Mouse (Mus musculus): Measurements from ENCODE around the gene Gm4792. TPM values are rescaled to one million over a fixed set of nuclear protein-coding genes. Genes with fewer than 3 reads are reported as not detected.

Gm4792 gene
- polyA plus RNA-seq (2012), result not detected in 2 replicates

GRCm38 (mm10) chr10:94298471-94298870 lies at the start of gene Gm4792:
TSS of gene Gm4792 (minus strand) at chr10:94298703.
- no peaks in the 10 kb centered on the region for H3K36me3 ChIP-seq (ENCODE audit: control insufficient read depth)
- H3K9me3 ChIP-seq (ENCODE audit: control insufficient read depth, low read length), result no peaks in the 10 kb centered on the region
- no peak within 1 kb of the TSS for H3K4me3 ChIP-seq (replicated peaks)
- TF ChIP-seq TAL1 (IDR thresholded peaks at IDR 0.05; ENCODE audit: low read length), result no peak
- TF ChIP-seq GATA1 (IDR thresholded peaks at IDR 0.05; ENCODE audit: low read length), result no peak
- H3K4me1 ChIP-seq (ENCODE audit: control insufficient read depth), result no peaks in the 10 kb centered on the region
- no peaks in the 10 kb centered on the region for H3K27me3 ChIP-seq (ENCODE audit: control insufficient read depth)

GRCm38 (mm10) chr10:94347959-94348358 lies 49.5 kb upstream of the Gm4792 start:
- Histone ChIP-seq H3K9me3 (ENCODE audit: control insufficient read depth, low read length) (no peaks in the 10 kb centered on the region), H3K36me3 (ENCODE audit: control insufficient read depth) (no peaks in the 10 kb centered on the region), H3K4me1 (ENCODE audit: control insufficient read depth) (no peaks in the 10 kb centered on the region), H3K4me3 (replicated peaks) (no peak overlapping the region), H3K27me3 (ENCODE audit: control insufficient read depth) (no peaks in the 10 kb centered on the region)
- TF ChIP-seq TAL1 (IDR thresholded peaks at IDR 0.05; ENCODE audit: low read length) (no peak), GATA1 (IDR thresholded peaks at IDR 0.05; ENCODE audit: low read length) (no peak)

- Histone ChIP-seq H3K9me3 (ENCODE audit: control insufficient read depth, low read length) (no peaks in the 10 kb centered on the region), H3K27me3 (ENCODE audit: control insufficient read depth) (no peaks in the 10 kb centered on the region), H3K4me3 (replicated peaks) (no peak overlapping the region), H3K36me3 (ENCODE audit: control insufficient read depth) (no peaks in the 10 kb centered on the region), H3K4me1 (ENCODE audit: control insufficient read depth) (no peaks in the 10 kb centered on the region)
- TF ChIP-seq GATA1 (IDR thresholded peaks at IDR 0.05; ENCODE audit: low read length), result no peak
- no peak for TF ChIP-seq TAL1 (IDR thresholded peaks at IDR 0.05; ENCODE audit: low read length)
These were observed 48.8 kb upstream of the Gm4792 start for GRCm38 (mm10) chr10:94347296-94347695.

DNA sequence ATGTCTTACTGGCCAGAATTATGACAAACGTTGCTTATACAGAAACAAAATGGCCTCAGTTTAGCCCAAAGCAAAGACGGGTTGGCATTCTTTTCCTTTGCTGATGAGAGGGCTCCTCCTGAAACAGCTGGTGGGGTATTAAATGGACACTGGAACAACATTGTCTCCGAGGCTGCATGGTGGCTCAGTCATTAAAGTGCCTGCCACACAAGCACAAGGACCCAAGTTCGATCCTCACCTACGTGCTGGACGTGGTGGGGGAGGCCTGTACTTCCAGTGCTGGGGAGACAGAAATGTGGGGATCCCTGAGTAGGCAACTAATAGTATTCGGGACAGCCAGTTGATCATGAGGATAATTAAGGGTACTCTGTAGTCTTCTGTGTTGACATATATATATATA lies 48.1 kb upstream of the Gm4792 start:
- H3K27me3 ChIP-seq (ENCODE audit: control insufficient read depth), result no peaks in the 10 kb centered on the region
- no peaks in the 10 kb centered on the region for H3K36me3 ChIP-seq (ENCODE audit: control insufficient read depth)
- TF ChIP-seq GATA1 (IDR thresholded peaks at IDR 0.05; ENCODE audit: low read length) (no peak), TAL1 (IDR thresholded peaks at IDR 0.05; ENCODE audit: low read length) (no peak)
- H3K9me3 ChIP-seq (ENCODE audit: control insufficient read depth, low read length), result no peaks in the 10 kb centered on the region
- no peak overlapping the region for H3K4me3 ChIP-seq (replicated peaks)
- no peaks in the 10 kb centered on the region for H3K4me1 ChIP-seq (ENCODE audit: control insufficient read depth)

GRCm38 (mm10) chr10:94345509-94346252 lies 47.2 kb upstream of the Gm4792 start:
- H3K36me3 ChIP-seq (ENCODE audit: control insufficient read depth), result no peaks in the 10 kb centered on the region
- TF ChIP-seq GATA1 (IDR thresholded peaks at IDR 0.05; ENCODE audit: low read length) (no peak), TAL1 (IDR thresholded peaks at IDR 0.05; ENCODE audit: low read length) (no peak)
- H3K9me3 ChIP-seq (ENCODE audit: control insufficient read depth, low read length), result no peaks in the 10 kb centered on the region
- no peak overlapping the region for H3K4me3 ChIP-seq (replicated peaks)
- no peaks in the 10 kb centered on the region for H3K27me3 ChIP-seq (ENCODE audit: control insufficient read depth)
- no peaks in the 10 kb centered on the region for H3K4me1 ChIP-seq (ENCODE audit: control insufficient read depth)

DNA sequence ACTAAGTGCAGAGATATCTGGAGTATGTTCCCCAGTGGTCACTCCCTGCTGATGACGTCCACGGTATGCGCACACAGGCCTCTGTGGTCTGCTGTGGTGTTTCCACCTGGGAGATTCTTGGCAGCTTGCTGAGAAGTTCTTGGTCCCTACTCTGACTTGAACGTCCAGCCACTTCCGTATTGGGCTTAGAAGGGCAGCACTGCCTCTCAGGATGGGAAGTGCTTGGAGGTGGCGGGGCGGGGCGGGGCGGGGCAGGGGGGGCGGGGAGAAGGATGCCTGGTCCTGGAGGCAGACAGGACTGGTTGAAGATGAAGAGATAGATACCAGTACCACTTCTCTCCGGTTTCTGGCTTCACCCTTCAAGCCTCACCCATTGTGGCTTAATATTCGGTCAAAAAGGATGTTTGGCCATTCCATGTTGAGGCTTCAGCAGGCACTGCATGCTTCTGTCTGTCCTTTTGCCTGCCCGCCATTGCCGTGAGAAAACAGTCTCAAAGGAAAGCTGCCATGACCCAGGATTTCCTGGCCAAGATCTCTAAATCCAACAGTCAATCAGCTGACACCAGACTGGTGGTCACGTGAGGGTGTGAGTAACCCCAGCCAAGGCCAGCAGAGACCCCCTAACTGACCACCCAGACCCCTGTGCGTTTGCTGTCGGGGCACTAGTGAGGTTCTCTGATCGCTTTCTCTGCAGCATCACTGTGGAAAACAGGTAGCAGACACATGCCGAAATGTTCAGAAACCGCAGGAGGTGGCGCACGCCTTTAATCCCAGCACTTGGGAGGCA lies 46.3 kb upstream of the Gm4792 start:
- Histone ChIP-seq H3K36me3 (ENCODE audit: control insufficient read depth) (no peaks in the 10 kb centered on the region), H3K9me3 (ENCODE audit: control insufficient read depth, low read length) (no peaks in the 10 kb centered on the region), H3K4me1 (ENCODE audit: control insufficient read depth) (no peaks in the 10 kb centered on the region), H3K27me3 (ENCODE audit: control insufficient read depth) (no peaks in the 10 kb centered on the region), H3K4me3 (replicated peaks) (no peak overlapping the region)
- TF ChIP-seq GATA1 (IDR thresholded peaks at IDR 0.05; ENCODE audit: low read length) (no peak), TAL1 (IDR thresholded peaks at IDR 0.05; ENCODE audit: low read length) (no peak)

GRCm38 (mm10) chr10:94343581-94343980 lies 45.1 kb upstream of the Gm4792 start:
- H3K36me3 ChIP-seq (ENCODE audit: control insufficient read depth), result no peaks in the 10 kb centered on the region
- H3K9me3 ChIP-seq (ENCODE audit: control insufficient read depth, low read length), result peaks cover 5% of the 10 kb centered on the region
- no peaks in the 10 kb centered on the region for H3K4me1 ChIP-seq (ENCODE audit: control insufficient read depth)
- TF ChIP-seq GATA1 (IDR thresholded peaks at IDR 0.05; ENCODE audit: low read length) (no peak), TAL1 (IDR thresholded peaks at IDR 0.05; ENCODE audit: low read length) (no peak)
- H3K27me3 ChIP-seq (ENCODE audit: control insufficient read depth), result no peaks in the 10 kb centered on the region
- H3K4me3 ChIP-seq (replicated peaks), result no peak overlapping the region

GRCm38 (mm10) chr10:94342256-94342655 lies 43.8 kb upstream of the Gm4792 start:
- TF ChIP-seq GATA1 (IDR thresholded peaks at IDR 0.05; ENCODE audit: low read length) (no peak), TAL1 (IDR thresholded peaks at IDR 0.05; ENCODE audit: low read length) (no peak)
- no peaks in the 10 kb centered on the region for H3K36me3 ChIP-seq (ENCODE audit: control insufficient read depth)

DNA sequence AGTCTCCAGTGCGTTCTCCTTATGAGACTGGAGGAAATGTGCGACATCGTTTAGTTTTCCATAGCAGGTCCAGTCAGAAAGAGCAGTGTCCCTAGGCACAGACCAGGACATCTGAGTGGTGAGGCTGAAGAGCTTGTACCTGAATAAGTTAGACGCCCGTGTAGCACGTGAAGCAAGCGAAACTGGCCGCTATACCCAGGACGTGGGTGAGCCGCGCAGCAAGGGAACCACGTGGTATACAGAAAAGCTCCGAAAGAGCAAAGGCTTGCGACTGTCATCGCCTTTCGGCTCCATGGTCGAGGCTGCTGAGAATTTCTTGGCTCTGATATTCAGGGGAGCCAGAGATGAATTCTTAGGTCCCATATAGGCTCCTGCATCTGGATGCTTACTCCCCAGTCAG lies 43.0 kb upstream of the Gm4792 start:
- Histone ChIP-seq H3K27me3 (ENCODE audit: control insufficient read depth) (no peaks in the 10 kb centered on the region), H3K9me3 (ENCODE audit: control insufficient read depth, low read length) (peaks cover 5% of the 10 kb centered on the region), H3K36me3 (ENCODE audit: control insufficient read depth) (no peaks in the 10 kb centered on the region), H3K4me3 (replicated peaks) (no peak overlapping the region), H3K4me1 (ENCODE audit: control insufficient read depth) (no peaks in the 10 kb centered on the region)
- no peak for TF ChIP-seq GATA1 (IDR thresholded peaks at IDR 0.05; ENCODE audit: low read length)

More at GRCm38 (mm10) chr10:94342256-94342655, 43.8 kb upstream of the Gm4792 start:
- H3K9me3 ChIP-seq (ENCODE audit: control insufficient read depth, low read length), result peaks cover 5% of the 10 kb centered on the region
- no peaks in the 10 kb centered on the region for H3K4me1 ChIP-seq (ENCODE audit: control insufficient read depth)
- H3K27me3 ChIP-seq (ENCODE audit: control insufficient read depth), result no peaks in the 10 kb centered on the region
- H3K4me3 ChIP-seq (replicated peaks), result no peak overlapping the region
